Mouse (Mus musculus) neural tube, embryonic 14.5 days (tissue): ENCODE measurements around the gene Brms1. TPM values are rescaled to one million over a fixed set of nuclear protein-coding genes. Genes with fewer than 3 reads are reported as not detected.

ENCODE experiments used
- ATAC-seq: fragments of 200-750 bp; cut with Nextera tagmentation; 2 replicates; pipeline ENCODE4 v1.8.0; 2017; ENCODE audit warnings: low read depth, mild to moderate bottlenecking, moderate TSS enrichment, moderate library complexity
- H3K27ac ChIP-seq: fragments of 300-500 bp; sonication (generic); 2 replicates; pipeline ENCODE4 v1.5.1; 2014; ENCODE audit warnings: low read depth, mild to moderate bottlenecking, control low read depth, low read length, moderate library complexity, mixed read lengths
- H3K27me3 ChIP-seq: fragments of 300-500 bp; sonication (generic); 2 replicates; pipeline ENCODE4 v1.6.1; 2014; ENCODE audit warnings: low read length; ENCODE audit not compliant: control insufficient read depth, insufficient read depth
- H3K36me3 ChIP-seq: fragments of 300-500 bp; sonication (generic); 2 replicates; pipeline ENCODE4 v1.6.1; 2014; ENCODE audit warnings: low read length, mixed read lengths; ENCODE audit not compliant: control insufficient read depth, insufficient read depth
- H3K4me1 ChIP-seq: fragments of 300-500 bp; sonication (generic); 2 replicates; pipeline ENCODE4 v1.6.1; 2014; ENCODE audit warnings: low read length; ENCODE audit not compliant: control insufficient read depth, insufficient read depth
- H3K4me2 ChIP-seq: fragments of 300-500 bp; sonication (generic); 2 replicates; pipeline ENCODE4 v1.6.1; 2014; ENCODE audit warnings: mild to moderate bottlenecking, low read depth, low read length, control low read depth
- H3K4me3 ChIP-seq: fragments of 300-500 bp; sonication (generic); 2 replicates; pipeline ENCODE4 v1.5.1; 2014; ENCODE audit warnings: low read depth, low read length, control low read depth, mixed read lengths
- H3K9ac ChIP-seq: fragments of 300-500 bp; sonication (generic); replicated peaks from 2 replicates; pipeline ENCODE4 v1.6.1; 2014; ENCODE audit warnings: low read depth, mild to moderate bottlenecking, control low read depth, low read length, mixed read lengths
- H3K9me3 ChIP-seq: fragments of 300-500 bp; sonication (generic); 2 replicates; pipeline ENCODE4 v1.6.1; 2016; ENCODE audit warnings: low read length; ENCODE audit not compliant: control insufficient read depth
- WGBS: fragments of 180-500 bp; shearing (Covaris S2); extraction: QIAGEN DNeasy Blood & Tissue Kit; methylation state at CpG from one replicate; pipeline ENCODE4 v1.1.7; 2014; 5-methylcytosine and 5-hydroxymethylcytosine counted together
- polyA plus RNA-seq: library from polyadenylated mRNA; unstranded; fragments of >200 nt; fragmentation: Nextera tagmentation; extraction: Ambion mirVana; gene quantifications from 2 replicates; pipeline ENCODE4 v1.2.1, GENCODE M21; 2014

Brms1 gene
- polyA plus RNA-seq, 1 experiment from 2014 or later: 21.4 TPM

- H3K4me1 ChIP-seq: peaks cover 17% of the 10 kb centered on the region
Measured at GRCm38 (mm10) chr19:5089324-5089723, 48.2 kb downstream of the Brms1 start.

GRCm38 (mm10) chr19:5092083-5092482 is 50.9 kb downstream of the Brms1 start:
- Histone ChIP-seq H3K27ac (no peak overlapping the region), H3K9ac (no peak overlapping the region), H3K9me3 (no peaks in the 10 kb centered on the region), H3K36me3 (peaks cover 39% of the 10 kb centered on the region), H3K4me3 (no peak overlapping the region), H3K4me2 (no peak overlapping the region), H3K4me1 (peaks cover 44% of the 10 kb centered on the region), H3K27me3 (no peaks in the 10 kb centered on the region)
- 83% methylated on average over 10 of the region's 10 CpGs for WGBS
- ATAC-seq: no peak

More at GRCm38 (mm10) chr19:5089324-5089723, 48.2 kb downstream of the Brms1 start:
- H3K27ac ChIP-seq: no peak overlapping the region
- no peak for ATAC-seq
- no peak overlapping the region for H3K9ac ChIP-seq
- H3K9me3 ChIP-seq: no peaks in the 10 kb centered on the region
- 93% methylated on average over 4 of the region's 4 CpGs for WGBS
- peak overlapping the region; percentile 62 for H3K4me3 ChIP-seq
- H3K4me2 ChIP-seq: peak overlapping the region; percentile 50
- peaks cover 14% of the 10 kb centered on the region for H3K27me3 ChIP-seq
- H3K36me3 ChIP-seq: peaks cover 39% of the 10 kb centered on the region

GRCm38 (mm10) chr19:5093481-5094242 is 52.5 kb downstream of the Brms1 start:
- H3K4me1 ChIP-seq: peaks cover 41% of the 10 kb centered on the region
- 0 out of 2 replicates have a peak overlapping the region, but pooled peaks have one; percentile 16 for H3K9ac ChIP-seq

GRCm38 (mm10) chr19:5094243-5094632 is 53.1 kb downstream of the Brms1 start:
- no peaks in the 10 kb centered on the region for H3K9me3 ChIP-seq
- peak overlapping the region; percentile 37; the same call in 1 of the 2 replicates for H3K9ac ChIP-seq
- peak overlapping the region; percentile 75 for H3K27ac ChIP-seq
- H3K4me1 ChIP-seq: peaks cover 43% of the 10 kb centered on the region
- H3K4me2 ChIP-seq: peak overlapping the region; percentile 59
- peak overlapping the region; percentile 87 for H3K4me3 ChIP-seq
- peak; percentile 70 for ATAC-seq
- no peaks in the 10 kb centered on the region for H3K27me3 ChIP-seq
- WGBS: under 1% methylated on average over 21 of the region's 21 CpGs
- H3K36me3 ChIP-seq: peaks cover 39% of the 10 kb centered on the region

More at GRCm38 (mm10) chr19:5093481-5094242, 52.5 kb downstream of the Brms1 start:
- no peaks in the 10 kb centered on the region for H3K9me3 ChIP-seq
- H3K4me3 ChIP-seq: peak overlapping the region; percentile 87
- peak overlapping the region; percentile 59; the same call in 1 of the 2 replicates for H3K4me2 ChIP-seq
- WGBS: 72% methylated on average over 12 of the region's 12 CpGs
- H3K27ac ChIP-seq: 0 out of 2 replicates have a peak overlapping the region, but pooled peaks have one; percentile 57
- H3K27me3 ChIP-seq: no peaks in the 10 kb centered on the region
- peaks cover 39% of the 10 kb centered on the region for H3K36me3 ChIP-seq
- no peak for ATAC-seq

GRCm38 (mm10) chr19:5094746-5095417 is 53.7 kb downstream of the Brms1 start:
- Histone ChIP-seq H3K4me3 (peak overlapping the region; percentile 87), H3K36me3 (peaks cover 38% of the 10 kb centered on the region), H3K27me3 (no peaks in the 10 kb centered on the region), H3K4me2 (peak overlapping the region; percentile 59), H3K9me3 (no peaks in the 10 kb centered on the region), H3K9ac (peak overlapping the region; percentile 37; the same call in 1 of the 2 replicates), H3K27ac (peak overlapping the region; percentile 75), H3K4me1 (peaks cover 41% of the 10 kb centered on the region)
- ATAC-seq: peak; percentile 8
- WGBS: 33% methylated on average over 11 of the region's 11 CpGs

- WGBS: 11% methylated on average over 9 of the region's 9 CpGs
- H3K4me1 ChIP-seq: peaks cover 41% of the 10 kb centered on the region
- H3K27ac ChIP-seq: peak overlapping the region; percentile 22; the same call in 1 of the 2 replicates
- peaks cover 40% of the 10 kb centered on the region for H3K36me3 ChIP-seq
- no peaks in the 10 kb centered on the region for H3K27me3 ChIP-seq
- H3K9me3 ChIP-seq: no peaks in the 10 kb centered on the region
- peak overlapping the region; percentile 98 for H3K9ac ChIP-seq
- ATAC-seq: no peak
- H3K4me3 ChIP-seq: peak overlapping the region; percentile 87
- peak overlapping the region; percentile 59 for H3K4me2 ChIP-seq
Measured at GRCm38 (mm10) chr19:5095887-5096474, 54.8 kb downstream of the Brms1 start.

GRCm38 (mm10) chr19:5097521-5098362 is 56.6 kb downstream of the Brms1 start:
- 3% methylated on average over 29 of the region's 31 CpGs for WGBS
- H3K4me1 ChIP-seq: peaks cover 41% of the 10 kb centered on the region

GRCm38 (mm10) chr19:5098363-5099143 is 57.4 kb downstream of the Brms1 start, which contains the start of gene Cnih2:
Gene Cnih2 (minus strand): TSS chr19:5098521.
- Histone ChIP-seq H3K4me2 (peak within 1 kb of the TSS; percentile 59), H3K27ac (peak within 1 kb of the TSS; percentile 92), H3K4me3 (peak within 1 kb of the TSS; percentile 87), H3K27me3 (no peaks in the 10 kb centered on the region), H3K9ac (peak within 1 kb of the TSS; percentile 98), H3K36me3 (peaks cover 37% of the 10 kb centered on the region), H3K4me1 (peaks cover 41% of the 10 kb centered on the region), H3K9me3 (no peaks in the 10 kb centered on the region)
- ATAC-seq: peak; percentile 75
- WGBS: 2% methylated on average over 39 of the region's 48 CpGs

More at GRCm38 (mm10) chr19:5097521-5098362, 56.6 kb downstream of the Brms1 start:
- H3K9ac ChIP-seq: peak overlapping the region; percentile 98
- H3K4me2 ChIP-seq: peak overlapping the region; percentile 59
- H3K36me3 ChIP-seq: peaks cover 38% of the 10 kb centered on the region
- peak; percentile 18; the same call in 1 of the 2 replicates for ATAC-seq
- peak overlapping the region; percentile 87 for H3K4me3 ChIP-seq
- H3K27me3 ChIP-seq: no peaks in the 10 kb centered on the region
- H3K27ac ChIP-seq: peak overlapping the region; percentile 92
- no peaks in the 10 kb centered on the region for H3K9me3 ChIP-seq
